Mouse (Mus musculus): ENCODE data around the gene Prss16.

Prss16 gene

DNA sequence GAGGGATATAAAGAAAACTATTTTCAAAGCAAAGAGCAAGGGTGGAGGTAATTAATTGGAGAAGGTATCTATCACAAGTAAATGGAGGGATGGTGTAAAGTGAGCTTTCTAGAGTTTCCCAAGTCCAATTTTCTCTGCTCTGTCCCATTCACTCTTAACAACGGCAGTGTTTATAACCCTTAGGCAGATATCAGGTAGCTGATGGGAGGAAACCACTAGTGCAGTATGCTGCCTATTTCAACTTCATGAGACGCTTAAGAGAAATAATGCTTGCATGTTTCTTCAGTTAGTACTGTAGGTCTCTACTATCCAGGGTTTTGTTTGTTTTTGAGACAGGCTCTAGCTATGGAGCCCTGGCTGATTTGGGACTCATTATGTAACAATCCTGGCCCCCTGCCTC is 27.9 kb upstream of the Prss16 start:
- in situ Hi-C loops (cut with MseI, MboI): loop anchor here (10.0 to 25.0 kb wide), 3 partner anchors 325 to 1475 kb away; partner anchors contain the start of genes Hist1h2ai (in 1 of the 2), Hist1h2bl (in 1 of the 2), Hist1h2bm (in 1 of the 2) and Hist1h3h (in 1 of the 2)

DNA sequence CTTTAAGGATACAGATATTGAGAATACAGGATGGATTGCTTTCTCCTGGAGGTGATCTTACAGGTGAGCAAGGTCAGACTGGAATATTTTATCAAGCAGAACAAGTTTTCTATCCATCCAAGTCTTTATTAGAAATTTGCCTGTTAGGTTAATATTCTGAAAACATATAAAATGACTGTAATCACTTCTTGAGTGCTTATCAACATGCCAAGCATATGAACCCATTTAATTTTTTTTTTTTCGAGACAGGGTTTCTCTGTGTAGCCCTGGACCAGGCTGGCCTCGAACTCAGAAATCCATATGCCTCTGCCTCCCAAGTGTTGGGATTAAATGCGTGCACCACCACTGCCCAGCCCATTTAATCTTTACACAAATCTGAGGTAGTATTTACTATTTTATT is 27.4 kb upstream of the Prss16 start:
- in situ Hi-C loops (cut with MseI, MboI): loop anchor here (10.0 to 25.0 kb wide), 3 partner anchors 325 to 1475 kb away; partner anchors contain the start of genes Hist1h2ai (in 1 of the 2), Hist1h2bl (in 1 of the 2), Hist1h2bm (in 1 of the 2) and Hist1h3h (in 1 of the 2)

DNA sequence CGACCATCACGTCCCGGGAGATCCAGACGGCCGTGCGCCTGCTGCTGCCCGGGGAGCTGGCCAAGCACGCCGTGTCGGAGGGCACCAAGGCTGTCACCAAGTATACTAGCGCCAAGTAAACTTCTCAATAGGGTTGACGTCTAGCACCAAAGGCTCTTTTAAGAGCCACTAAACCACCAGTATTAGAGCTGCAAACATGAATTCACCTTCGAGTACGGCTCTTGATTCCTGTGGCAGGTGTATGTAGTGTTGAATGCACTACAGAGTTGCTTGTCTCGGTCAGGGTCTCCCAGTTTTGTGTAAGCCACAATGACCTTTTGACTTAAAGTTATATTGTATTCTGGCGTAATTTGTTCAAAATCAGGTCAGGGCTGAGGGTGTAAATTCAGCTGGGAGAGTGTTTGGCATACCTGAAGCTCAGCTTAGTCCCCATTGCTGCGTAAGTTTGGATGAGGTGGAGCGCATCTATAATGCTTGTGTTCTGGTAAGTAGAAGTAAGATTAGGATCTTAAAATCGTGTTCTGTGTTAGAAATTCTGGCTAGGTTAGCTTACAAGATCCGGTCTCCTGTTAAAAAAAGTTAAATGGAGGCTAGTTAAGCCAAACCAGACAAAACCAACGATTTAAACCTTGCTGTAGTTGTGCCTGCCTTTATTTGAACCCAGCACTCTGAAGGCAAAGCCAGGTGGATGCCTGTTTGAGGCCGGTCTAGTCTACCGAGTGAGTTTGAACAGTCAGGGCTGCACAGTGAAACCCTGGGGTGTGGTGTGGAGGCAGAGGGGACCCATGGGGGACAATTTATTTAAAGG is 26.8 kb upstream of the Prss16 start:
- in situ Hi-C loops (cut with MseI, MboI): loop anchor here (10.0 to 25.0 kb wide), 3 partner anchors 324 to 1476 kb away; partner anchors contain the start of genes Hist1h2ai (in 1 of the 2), Hist1h2bl (in 1 of the 2), Hist1h2bm (in 1 of the 2) and Hist1h3h (in 1 of the 2)

DNA sequence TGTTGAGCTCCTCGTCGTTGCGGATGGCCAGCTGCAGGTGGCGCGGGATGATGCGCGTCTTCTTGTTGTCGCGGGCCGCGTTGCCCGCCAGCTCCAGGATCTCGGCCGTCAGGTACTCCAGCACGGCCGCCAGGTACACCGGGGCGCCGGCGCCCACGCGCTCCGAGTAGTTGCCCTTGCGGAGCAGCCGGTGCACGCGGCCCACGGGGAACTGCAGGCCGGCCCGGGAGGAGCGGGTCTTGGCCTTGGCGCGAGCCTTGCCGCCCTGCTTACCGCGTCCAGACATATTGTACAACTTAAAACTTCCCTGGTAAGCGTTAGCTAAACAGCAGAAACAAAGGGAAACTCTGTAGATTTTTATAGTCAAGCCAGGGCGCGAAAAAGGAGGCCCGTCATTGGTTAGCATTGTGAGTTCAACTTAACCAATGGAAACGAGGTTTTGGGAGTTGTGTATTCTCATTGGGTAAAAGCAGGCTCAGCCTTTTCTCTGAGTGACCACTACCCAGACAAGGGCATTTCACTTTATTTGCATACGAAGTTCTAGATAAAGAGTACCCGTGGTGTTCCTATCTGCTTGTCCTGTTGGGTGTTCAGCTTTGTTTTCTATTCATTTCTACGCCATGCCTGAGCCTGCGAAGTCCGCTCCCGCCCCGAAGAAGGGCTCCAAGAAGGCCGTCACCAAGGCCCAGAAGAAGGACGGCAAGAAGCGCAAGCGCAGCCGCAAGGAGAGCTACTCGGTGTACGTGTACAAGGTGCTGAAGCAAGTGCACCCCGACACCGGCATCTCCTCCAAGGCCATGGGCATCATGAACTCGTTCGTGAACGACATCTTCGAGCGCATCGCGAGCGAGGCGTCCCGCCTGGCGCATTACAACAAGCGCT is 26.0 kb upstream of the Prss16 start, which contains the start of the genes Hist1h2ah and Hist1h2bk:
TSS of gene Hist1h2ah (minus strand) at position 302 of the 882 bp plus-strand sequence.
TSS of gene Hist1h2bk (plus strand) at position 604 of the 882 bp plus-strand sequence.
- in situ Hi-C loops (cut with MseI, MboI): loop anchor here (10.0 to 25.0 kb wide), 3 partner anchors 323 to 1477 kb away; partner anchors contain the start of genes Hist1h2ai (in 1 of the 2), Hist1h2bl (in 1 of the 2), Hist1h2bm (in 1 of the 2) and Hist1h3h (in 1 of the 2)

DNA sequence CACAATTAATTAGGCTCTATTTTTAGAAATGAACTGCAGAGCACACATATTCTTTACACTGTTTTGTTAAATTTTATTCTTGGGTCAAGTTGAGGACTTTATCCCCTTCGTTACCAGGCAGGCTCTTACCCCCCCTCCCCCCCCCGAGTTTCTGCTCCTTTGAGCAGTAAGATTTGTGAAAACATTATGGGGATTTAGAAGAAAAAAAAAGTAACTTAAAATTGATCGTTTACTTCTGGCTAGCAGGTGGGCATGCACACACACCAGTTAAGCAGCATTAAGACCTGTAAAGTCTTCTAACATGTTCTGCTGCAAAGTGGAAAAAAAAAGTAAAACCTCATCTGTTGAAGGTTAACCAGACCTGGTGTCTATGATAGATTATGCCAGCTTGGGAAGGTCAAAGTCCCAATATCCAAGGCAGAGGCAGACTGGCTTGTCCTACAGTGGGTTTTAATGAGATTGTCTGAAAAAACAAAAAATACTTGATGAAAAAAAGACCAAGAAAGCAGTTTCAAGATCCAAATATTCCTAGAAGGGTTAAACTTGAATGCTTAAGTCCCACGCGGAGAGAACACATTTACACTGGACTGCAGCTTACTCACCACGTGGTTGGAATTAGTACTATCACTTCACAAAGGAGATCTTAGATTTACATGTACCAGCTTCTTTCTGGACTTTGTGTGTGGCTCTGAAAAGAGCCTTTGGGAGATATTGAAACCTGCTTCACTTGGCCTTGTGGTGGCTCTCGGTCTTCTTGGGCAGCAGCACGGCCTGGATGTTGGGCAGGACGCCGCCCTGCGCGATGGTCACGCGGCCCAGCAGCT is 25.1 kb upstream of the Prss16 start:
- in situ Hi-C loops (cut with MseI, MboI): loop anchor here (10.0 to 25.0 kb wide), 3 partner anchors 322 to 1478 kb away; partner anchors contain the start of genes Hist1h2ai (in 1 of the 2), Hist1h2bl (in 1 of the 2), Hist1h2bm (in 1 of the 2) and Hist1h3h (in 1 of the 2)

DNA sequence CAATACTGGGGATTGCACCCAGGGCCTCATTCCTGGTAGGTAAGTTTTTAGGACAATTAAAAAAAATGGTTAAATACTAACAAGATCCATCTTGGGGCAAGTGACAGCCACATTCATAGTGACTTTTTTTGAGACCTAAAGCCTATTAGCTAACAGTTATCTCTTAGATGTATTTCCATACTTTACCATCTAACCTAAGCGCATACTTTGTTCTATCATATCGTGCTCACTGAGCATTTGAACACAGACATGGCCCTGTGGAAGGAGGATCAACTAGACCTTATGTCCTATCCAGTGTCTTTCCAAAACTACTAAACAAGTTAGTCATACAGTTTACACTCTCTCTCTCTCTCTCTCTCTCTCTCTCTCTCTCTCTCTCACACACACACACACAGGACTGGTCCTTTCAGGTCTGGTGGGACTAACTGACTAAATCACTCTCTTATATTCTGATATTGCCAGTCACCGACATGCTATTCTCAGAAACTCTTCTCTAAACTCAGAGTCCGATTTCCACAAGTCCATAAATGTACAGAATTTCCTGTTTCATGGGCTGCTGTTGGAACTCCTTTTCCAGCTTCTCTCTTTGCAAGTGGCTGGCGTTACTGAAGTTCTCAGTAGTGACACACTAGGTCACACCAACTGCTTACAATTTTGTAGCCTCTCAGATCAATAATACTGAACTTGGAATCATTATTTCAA is 24.4 kb upstream of the Prss16 start:
- in situ Hi-C loops (cut with MseI, MboI): loop anchor here (10.0 to 25.0 kb wide), 3 partner anchors 322 to 1478 kb away; partner anchors contain the start of genes Hist1h2ai (in 1 of the 2), Hist1h2bl (in 1 of the 2), Hist1h2bm (in 1 of the 2) and Hist1h3h (in 1 of the 2)

DNA sequence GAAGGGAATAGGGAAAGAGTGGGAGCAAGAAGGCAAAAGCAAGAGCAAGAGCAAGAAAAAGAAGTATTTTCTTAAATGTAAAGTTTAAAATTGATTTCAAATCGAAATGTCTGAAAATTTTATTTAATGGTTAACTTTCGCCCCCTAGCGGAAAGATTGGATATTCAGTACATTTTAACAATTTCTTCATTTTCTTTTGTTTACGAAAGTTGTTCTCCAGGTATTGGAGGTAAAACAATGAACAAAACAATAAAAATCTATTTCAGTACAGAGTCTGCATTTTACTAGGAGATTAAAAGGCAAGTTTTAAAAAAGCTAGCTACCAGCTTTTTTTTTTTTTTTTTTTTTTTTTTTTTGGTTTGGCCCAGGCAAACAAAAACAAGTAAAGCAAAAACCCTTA is 21.0 kb upstream of the Prss16 start:
- in situ Hi-C loops (cut with MseI, MboI): loop anchor here (10.0 to 25.0 kb wide), 3 partner anchors 318 to 1482 kb away; partner anchors contain the start of genes Hist1h2ai (in 1 of the 2), Hist1h2bl (in 1 of the 2), Hist1h2bm (in 1 of the 2) and Hist1h3h (in 1 of the 2)

DNA sequence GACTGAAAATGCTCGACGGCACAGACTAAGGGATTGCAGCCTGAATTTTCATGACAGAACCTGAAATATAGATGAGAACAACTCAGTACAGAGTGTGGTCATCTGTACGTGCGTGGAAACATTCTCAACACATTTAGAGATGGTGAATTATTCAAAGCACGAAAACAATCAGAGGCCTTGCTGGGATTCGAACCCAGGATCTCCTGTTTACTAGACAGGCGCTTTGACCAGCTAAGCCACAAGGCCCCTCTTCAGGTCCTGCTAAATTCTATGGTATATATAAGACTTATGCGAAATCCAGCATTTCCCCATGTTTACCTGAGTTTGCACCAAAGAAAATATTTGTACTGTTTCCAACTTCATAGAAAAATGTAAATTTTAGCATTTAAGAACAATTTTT is 20.4 kb upstream of the Prss16 start:
- in situ Hi-C loops (cut with MseI, MboI): loop anchor here (10.0 to 25.0 kb wide), 6 partner anchors 55 to 1482 kb away; partner anchors contain the start of genes Hist1h2ai (in 1 of the 2), Hist1h2bl (in 1 of the 2), Hist1h2bm (in 1 of the 2) and Hist1h3h (in 1 of the 2)

DNA sequence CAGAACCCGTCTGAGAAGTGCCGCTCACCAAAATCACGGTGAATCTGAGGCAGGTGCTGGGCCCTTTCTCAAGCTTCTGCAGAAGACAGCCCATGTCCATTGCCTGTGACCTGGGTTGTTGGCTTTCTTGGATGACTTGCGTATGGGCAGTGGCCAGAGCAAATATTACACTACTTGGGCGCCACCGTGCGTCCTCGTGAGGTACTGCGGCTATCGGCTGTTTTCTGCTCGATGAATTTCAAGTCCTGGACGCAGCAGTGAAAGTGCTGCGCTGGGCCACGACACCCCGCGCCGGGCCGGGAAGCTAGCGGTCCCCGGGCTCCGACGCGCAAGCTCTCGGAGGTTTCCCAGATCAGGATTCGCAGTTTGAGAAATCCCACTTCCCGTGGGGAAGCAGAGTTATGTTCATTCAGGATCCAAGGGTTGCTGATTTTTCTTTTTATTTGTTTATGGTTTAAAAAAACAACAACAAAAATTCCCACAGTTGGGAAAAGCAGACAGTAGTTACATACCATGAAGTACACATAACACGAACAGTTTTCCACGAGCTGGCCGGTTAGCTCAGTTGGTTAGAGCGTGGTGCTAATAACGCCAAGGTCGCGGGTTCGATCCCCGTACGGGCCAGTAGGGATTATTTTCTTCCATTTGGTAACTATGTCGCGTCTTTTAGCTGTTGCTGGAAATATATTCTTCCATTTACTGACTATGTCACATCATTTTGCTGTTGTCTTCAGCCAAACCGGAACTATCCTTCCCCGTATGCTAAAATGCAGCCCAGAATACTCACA is 19.3 kb upstream of the Prss16 start:
- in situ Hi-C loops (cut with MseI, MboI): loop anchor here (10.0 to 25.0 kb wide), 5 partner anchors 54 to 1483 kb away; partner anchors contain the start of genes Hist1h2ai (in 1 of the 2), Hist1h2bl (in 1 of the 2), Hist1h2bm (in 1 of the 2) and Hist1h3h (in 1 of the 2)

DNA sequence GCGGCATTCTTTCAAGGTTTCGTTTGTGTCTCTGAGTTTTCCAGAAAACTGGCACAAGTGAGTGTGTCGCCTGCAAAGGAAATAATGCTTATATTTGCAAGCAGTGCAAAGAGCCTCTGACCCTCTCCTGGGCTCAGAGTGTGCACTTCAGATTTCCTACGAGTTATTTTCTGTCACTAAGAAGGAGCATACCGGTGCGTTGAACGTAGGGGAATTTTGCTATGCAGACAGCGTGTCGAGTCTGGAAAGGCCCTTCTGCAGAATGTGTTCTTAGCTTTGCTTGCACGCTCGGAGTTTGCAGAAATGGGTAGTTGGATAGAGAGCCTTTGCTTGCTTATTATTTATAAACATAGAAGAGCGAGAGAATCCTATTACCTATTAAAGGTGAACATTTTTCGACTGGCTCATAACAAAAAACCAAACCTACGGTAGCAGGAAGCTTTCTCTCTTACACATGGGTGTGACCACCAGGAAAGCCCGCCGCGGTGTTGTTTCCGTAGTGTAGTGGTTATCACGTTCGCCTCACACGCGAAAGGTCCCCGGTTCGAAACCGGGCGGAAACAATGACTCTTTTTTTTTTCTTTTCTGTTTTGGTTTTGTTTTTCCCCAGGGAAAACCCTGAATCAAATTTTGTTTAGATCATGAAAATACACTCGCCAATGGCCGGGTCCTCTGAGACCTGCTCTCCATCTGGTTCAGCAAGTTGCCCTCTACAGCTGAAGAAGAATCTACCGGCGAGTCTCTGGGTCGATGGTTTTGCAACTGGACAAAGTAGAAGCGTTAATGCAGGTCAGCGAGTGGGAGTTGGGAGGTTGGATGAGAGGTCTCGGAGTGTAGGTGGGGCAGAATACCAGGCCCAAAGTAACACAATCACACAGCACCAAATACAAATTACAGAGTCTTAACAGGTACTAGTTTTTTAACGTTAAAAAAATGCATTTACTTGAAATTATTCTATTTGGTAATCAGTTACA is 16.8 kb upstream of the Prss16 start:
- in situ Hi-C loops (cut with MseI, MboI): loop anchor here (10.0 to 25.0 kb wide), 5 partner anchors 52 to 1486 kb away; partner anchors contain the start of genes Hist1h2ai (in 1 of the 2), Hist1h2bl (in 1 of the 2), Hist1h2bm (in 1 of the 2) and Hist1h3h (in 1 of the 2)

DNA sequence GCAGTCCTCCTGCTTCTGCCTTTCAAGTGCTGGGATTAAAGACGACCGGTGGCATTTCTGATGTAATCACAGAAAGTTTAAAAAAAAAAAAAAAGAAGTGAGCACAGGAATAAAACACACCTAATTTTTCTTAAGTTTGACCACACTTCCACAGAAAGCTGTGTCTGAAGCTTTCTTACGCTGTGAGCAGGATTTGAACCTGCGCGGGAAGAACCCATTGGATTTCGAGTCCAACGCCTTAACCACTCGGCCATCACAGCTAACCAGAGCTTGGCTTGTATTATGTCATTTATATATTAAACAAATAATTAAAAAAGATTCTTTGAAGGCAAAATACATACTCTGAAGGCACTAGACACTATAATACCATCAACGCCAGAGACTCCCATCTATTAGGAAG is 12.7 kb upstream of the Prss16 start:
- in situ Hi-C loops (cut with MseI, MboI): loop anchor here (5.0 to 10.0 kb wide), 4 partner anchors 47 to 167 kb away; no protein-coding TSS in a partner anchor

DNA sequence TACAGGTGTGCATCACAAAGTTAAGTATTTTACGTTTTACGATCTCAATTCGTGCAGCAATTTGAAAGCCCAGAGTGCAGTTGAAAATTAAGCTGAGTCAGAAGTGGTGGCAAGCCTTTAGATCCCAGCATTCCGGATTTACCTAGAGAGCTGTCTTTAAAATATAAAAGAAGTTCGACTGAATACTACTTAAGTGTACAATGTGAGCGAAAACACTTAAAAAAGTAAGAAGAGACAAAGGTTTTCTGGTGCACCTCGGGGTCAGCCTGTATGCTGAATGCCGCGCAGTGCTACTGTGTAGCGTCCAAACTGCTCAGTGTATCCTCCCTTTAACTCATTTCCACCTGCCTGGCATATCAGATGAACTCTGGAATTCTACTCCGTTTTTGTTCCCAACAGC is 12.0 kb upstream of the Prss16 start:
- in situ Hi-C loops (cut with MseI, MboI): loop anchor here (5.0 to 10.0 kb wide), 4 partner anchors 47 to 167 kb away; no protein-coding TSS in a partner anchor

DNA sequence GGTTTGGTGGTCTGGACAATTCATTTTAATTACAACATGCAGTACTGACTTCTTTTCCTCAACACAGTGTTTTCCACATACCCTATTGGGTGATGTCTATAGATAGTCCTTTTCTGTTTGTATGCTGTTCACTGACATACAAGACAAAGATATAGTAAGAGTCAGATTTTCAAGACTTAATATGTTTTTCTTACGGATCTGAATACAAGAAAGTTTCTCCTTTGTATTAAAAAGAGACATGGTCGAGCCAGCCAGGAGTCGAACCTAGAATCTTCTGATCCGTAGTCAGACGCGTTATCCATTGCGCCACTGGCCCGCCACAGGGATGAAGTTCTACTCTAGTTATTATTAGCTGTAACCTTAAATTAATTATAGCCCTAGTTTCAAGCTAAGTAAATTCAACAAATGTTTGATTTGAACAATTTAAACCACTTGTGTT is 11.4 kb upstream of the Prss16 start:
- in situ Hi-C loops (cut with MseI, MboI): loop anchor here (5.0 to 10.0 kb wide), 4 partner anchors 46 to 166 kb away; no protein-coding TSS in a partner anchor

DNA sequence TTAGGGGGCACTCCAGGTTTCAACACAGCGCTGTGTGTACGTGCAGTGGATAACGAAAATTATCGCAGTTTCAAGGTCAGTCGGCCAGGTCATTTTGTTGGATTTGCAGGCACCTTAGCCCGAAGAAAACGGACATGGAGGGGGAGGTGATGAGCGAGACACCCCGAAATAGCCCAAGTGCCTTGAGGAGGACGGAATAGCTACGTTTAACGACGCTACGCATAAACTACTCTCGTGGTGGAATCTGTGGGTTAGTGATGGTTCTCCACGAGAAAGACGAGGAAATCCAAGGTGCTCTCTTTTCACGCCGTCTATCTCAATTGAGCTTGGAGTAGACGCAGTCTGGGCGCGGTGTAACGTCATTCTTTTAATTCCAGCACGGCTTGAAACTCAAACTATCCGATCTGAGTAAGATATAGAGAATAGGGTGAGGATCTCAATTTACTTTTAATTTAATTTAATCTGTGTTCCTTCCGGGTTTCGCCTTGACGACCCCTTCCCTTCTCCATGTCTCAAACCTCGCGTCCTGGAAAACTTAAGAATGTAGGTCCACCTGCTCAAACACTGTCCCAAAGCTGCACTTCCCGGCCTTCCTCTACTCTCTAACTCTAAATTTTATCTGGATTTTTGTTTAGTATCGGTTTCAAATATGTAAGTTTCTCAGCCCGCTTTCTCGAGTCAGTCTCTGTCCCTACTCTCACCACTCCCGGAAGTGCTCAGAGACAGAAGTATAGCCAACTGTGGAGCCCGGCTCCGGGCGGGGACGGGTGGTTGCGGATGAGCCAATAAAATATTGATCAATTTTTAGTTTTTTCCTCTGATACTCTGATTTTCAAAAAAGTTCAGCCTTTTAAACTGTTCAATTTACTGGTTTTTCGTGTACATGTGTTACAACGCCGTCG is 10.6 kb upstream of the Prss16 start:
- in situ Hi-C loops (cut with MseI, MboI): loop anchor here (5.0 to 10.0 kb wide), 4 partner anchors 45 to 165 kb away; no protein-coding TSS in a partner anchor

All from mouse trophoblast stem cell (cell line).